Mouse (Mus musculus) olfactory bulb, adult 2 months (tissue): Measurements from ENCODE around the gene Prkcd.

ENCODE experiments used
- CTCF ChIP-seq: fragments of 200-500 bp; IDR thresholded peaks from 2 replicates; pipeline ENCODE4 v1.5.1; 2012; ENCODE audit warnings: low read depth, mild to moderate bottlenecking, low read length, moderate library complexity; ENCODE audit not compliant: insufficient read depth
- POLR2A ChIP-seq: fragments of 200-500 bp; IDR thresholded peaks from 2 replicates; pipeline ENCODE4 v1.6.1; 2012; ENCODE audit warnings: mild to moderate bottlenecking, low read depth, low read length, moderate library complexity; ENCODE audit not compliant: insufficient read depth

DNA sequence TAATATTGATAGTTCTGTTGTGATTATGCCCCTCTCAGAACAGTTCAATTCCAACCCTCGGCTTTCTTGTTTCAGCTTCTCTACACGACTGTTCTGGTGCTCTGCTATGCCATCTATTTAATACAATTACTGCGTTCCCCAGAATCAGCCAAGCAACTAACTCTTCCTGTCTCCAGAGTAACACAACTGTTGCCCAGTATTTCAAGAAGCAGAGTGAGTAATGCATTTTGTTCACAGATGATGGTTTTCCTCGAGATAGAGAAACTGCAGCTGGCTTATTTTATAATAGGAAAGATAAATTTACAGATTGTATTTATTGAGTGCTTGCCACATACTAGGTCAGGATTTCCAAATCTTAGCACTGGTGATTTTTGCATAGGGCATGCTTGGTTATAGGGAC, 40.6 kb upstream of the Prkcd start:
- TF ChIP-seq POLR2A (no peak), CTCF (no peak)
